Mouse (Mus musculus): Measurements from ENCODE around the gene Galnt11. TPM values are rescaled to one million over a fixed set of nuclear protein-coding genes. Genes with fewer than 3 reads are reported as not detected.

The Galnt11 gene
- polyA plus RNA-seq, 1 experiment from 2014 or later = 37.7 TPM

DNA sequence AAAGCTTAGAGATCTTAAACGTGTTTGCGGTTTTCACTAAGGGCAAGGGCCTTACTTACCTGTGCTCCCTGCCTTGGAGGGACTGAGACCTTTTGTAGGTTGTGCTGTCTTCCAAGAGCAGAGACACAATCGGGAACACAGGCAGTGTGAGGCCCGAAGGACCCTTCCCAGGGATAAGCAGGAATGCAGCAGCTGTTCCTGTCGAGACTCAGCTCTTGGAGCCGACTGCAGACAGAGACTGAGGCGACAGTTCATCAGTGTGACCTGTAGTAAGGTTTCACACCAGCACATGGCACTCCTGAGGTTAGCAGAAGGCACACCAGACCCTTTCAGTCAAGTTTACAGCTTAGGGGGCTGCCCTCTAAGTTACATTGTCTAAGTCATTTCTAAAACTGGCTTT lies 40.6 kb downstream of the Galnt11 start:
- no peak for ATAC-seq (replicated peaks; ENCODE audit: insufficient number of reproducible peaks, low FRiP score, low TSS enrichment)
- H3K27ac ChIP-seq (ENCODE audit: low read depth, low read length) = no peak overlapping the region
- 72% methylated on average over 7 of the region's 7 CpGs for WGBS (ENCODE audit: insufficient replicate concordance)
- H3K36me3 ChIP-seq (ENCODE audit: control insufficient read depth, insufficient read depth, low read length) = peaks cover 10% of the 10 kb centered on the region
- no peaks in the 10 kb centered on the region for H3K9me3 ChIP-seq (replicated peaks; ENCODE audit: control insufficient read depth, low read length)
- no peak overlapping the region for H3K4me2 ChIP-seq
- H3K4me3 ChIP-seq (ENCODE audit: low read depth, low read length) = no peak overlapping the region
- H3K9ac ChIP-seq (ENCODE audit: low read depth, low read length) = 0 out of 2 replicates have a peak overlapping the region, but pooled peaks have one; percentile 28
- no peaks in the 10 kb centered on the region for H3K27me3 ChIP-seq (ENCODE audit: control insufficient read depth, insufficient read depth, low read length)
- H3K4me1 ChIP-seq (ENCODE audit: control insufficient read depth, insufficient read depth, low read length) = no peaks in the 10 kb centered on the region

GRCm38 (mm10) chr5:25268258-25268888 lies 46.7 kb downstream of the Galnt11 start:
- WGBS (ENCODE audit: insufficient replicate concordance) = 92% methylated on average over 4 of the region's 4 CpGs
- H3K36me3 ChIP-seq (ENCODE audit: control insufficient read depth, insufficient read depth, low read length) = peaks cover 12% of the 10 kb centered on the region

GRCm38 (mm10) chr5:25275629-25276028 lies 53.9 kb downstream of the Galnt11 start:
- no peaks in the 10 kb centered on the region for H3K27me3 ChIP-seq (ENCODE audit: control insufficient read depth, insufficient read depth, low read length)
- H3K27ac ChIP-seq (ENCODE audit: low read depth, low read length) = no peak overlapping the region
- no peak for ATAC-seq (replicated peaks; ENCODE audit: insufficient number of reproducible peaks, low FRiP score, low TSS enrichment)
- H3K9ac ChIP-seq (ENCODE audit: low read depth, low read length) = no peak overlapping the region
- H3K4me1 ChIP-seq (ENCODE audit: control insufficient read depth, insufficient read depth, low read length) = no peaks in the 10 kb centered on the region
- peaks cover 21% of the 10 kb centered on the region for H3K36me3 ChIP-seq (ENCODE audit: control insufficient read depth, insufficient read depth, low read length)
- H3K9me3 ChIP-seq (replicated peaks; ENCODE audit: control insufficient read depth, low read length) = no peaks in the 10 kb centered on the region
- no peak overlapping the region for H3K4me3 ChIP-seq (ENCODE audit: low read depth, low read length)
- H3K4me2 ChIP-seq = no peak overlapping the region
- 84% methylated on average over 10 of the region's 10 CpGs for WGBS (ENCODE audit: insufficient replicate concordance)

More at GRCm38 (mm10) chr5:25268258-25268888, 46.7 kb downstream of the Galnt11 start:
- no peak overlapping the region for H3K27ac ChIP-seq (ENCODE audit: low read depth, low read length)
- no peaks in the 10 kb centered on the region for H3K4me1 ChIP-seq (ENCODE audit: control insufficient read depth, insufficient read depth, low read length)
- H3K27me3 ChIP-seq (ENCODE audit: control insufficient read depth, insufficient read depth, low read length) = no peaks in the 10 kb centered on the region
- no peak for ATAC-seq (replicated peaks; ENCODE audit: insufficient number of reproducible peaks, low FRiP score, low TSS enrichment)
- no peak overlapping the region for H3K4me3 ChIP-seq (ENCODE audit: low read depth, low read length)
- H3K9ac ChIP-seq (ENCODE audit: low read depth, low read length) = no peak overlapping the region
- H3K4me2 ChIP-seq = no peak overlapping the region
- no peaks in the 10 kb centered on the region for H3K9me3 ChIP-seq (replicated peaks; ENCODE audit: control insufficient read depth, low read length)

- no peak overlapping the region for H3K27ac ChIP-seq (ENCODE audit: low read depth, low read length)
- no peak for ATAC-seq (replicated peaks; ENCODE audit: insufficient number of reproducible peaks, low FRiP score, low TSS enrichment)
- no peak overlapping the region for H3K9ac ChIP-seq (ENCODE audit: low read depth, low read length)
- no peaks in the 10 kb centered on the region for H3K27me3 ChIP-seq (ENCODE audit: control insufficient read depth, insufficient read depth, low read length)
- no peaks in the 10 kb centered on the region for H3K9me3 ChIP-seq (replicated peaks; ENCODE audit: control insufficient read depth, low read length)
- WGBS (ENCODE audit: insufficient replicate concordance) = 79% methylated on average over 6 of the region's 6 CpGs
- no peaks in the 10 kb centered on the region for H3K4me1 ChIP-seq (ENCODE audit: control insufficient read depth, insufficient read depth, low read length)
- no peak overlapping the region for H3K4me3 ChIP-seq (ENCODE audit: low read depth, low read length)
- peaks cover 25% of the 10 kb centered on the region for H3K36me3 ChIP-seq (ENCODE audit: control insufficient read depth, insufficient read depth, low read length)
- H3K4me2 ChIP-seq = no peak overlapping the region
Measured at GRCm38 (mm10) chr5:25276365-25276764, 54.7 kb downstream of the Galnt11 start.

DNA sequence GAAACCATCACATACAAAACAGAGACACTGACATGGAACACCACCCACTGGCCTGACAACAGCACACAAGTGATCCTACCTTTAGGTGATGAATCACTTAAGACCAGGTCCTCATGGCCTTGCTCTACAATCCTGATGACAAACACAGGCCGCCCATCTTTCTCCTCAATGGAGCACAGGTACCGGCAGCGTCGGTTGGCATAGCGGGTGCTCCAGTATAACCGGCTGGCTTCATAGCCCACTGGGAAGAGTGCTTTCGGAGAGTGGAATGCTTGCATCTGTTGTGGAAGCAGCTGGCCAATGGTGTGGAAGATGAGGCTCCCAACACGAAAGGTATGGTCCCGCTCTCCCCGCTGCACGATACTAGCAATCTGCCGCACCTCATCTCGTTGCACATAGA lies 62.3 kb downstream of the Galnt11 start:
- Histone ChIP-seq H3K36me3 (ENCODE audit: control insufficient read depth, insufficient read depth, low read length) (peaks cover 23% of the 10 kb centered on the region), H3K9ac (ENCODE audit: low read depth, low read length) (no peak overlapping the region), H3K4me3 (ENCODE audit: low read depth, low read length) (no peak overlapping the region), H3K4me1 (ENCODE audit: control insufficient read depth, insufficient read depth, low read length) (no peaks in the 10 kb centered on the region), H3K9me3 (replicated peaks; ENCODE audit: control insufficient read depth, low read length) (no peaks in the 10 kb centered on the region), H3K4me2 (no peak overlapping the region), H3K27ac (ENCODE audit: low read depth, low read length) (no peak overlapping the region), H3K27me3 (ENCODE audit: control insufficient read depth, insufficient read depth, low read length) (no peaks in the 10 kb centered on the region)
- no peak for ATAC-seq (replicated peaks; ENCODE audit: insufficient number of reproducible peaks, low FRiP score, low TSS enrichment)
- 95% methylated on average over 13 of the region's 13 CpGs for whole genome bisulfite sequencing (ENCODE audit: insufficient replicate concordance)

DNA sequence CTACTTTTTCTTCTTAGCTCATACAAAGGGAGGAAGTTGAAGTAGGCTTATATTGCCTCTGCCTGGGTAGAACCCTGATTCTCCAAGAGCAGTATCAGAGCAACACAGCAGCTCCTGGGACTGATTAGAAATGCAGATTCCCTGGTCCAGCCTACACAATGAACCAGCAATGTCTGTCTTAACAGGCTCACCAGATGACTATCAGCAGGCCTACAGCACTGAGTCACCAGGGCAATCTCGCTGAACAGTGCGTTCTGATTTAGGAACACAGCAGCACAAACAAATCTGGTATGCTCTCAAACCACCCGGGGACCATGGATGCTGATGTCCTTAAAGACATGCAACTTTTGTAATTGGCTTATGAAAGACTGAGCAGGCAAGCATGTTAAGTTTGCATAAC lies 75.1 kb downstream of the Galnt11 start:
- no peak overlapping the region for H3K9ac ChIP-seq (ENCODE audit: low read depth, low read length)
- H3K4me1 ChIP-seq (ENCODE audit: control insufficient read depth, insufficient read depth, low read length) = no peaks in the 10 kb centered on the region
- 54% methylated on average over 3 of the region's 3 CpGs for WGBS (ENCODE audit: insufficient replicate concordance)
- no peak overlapping the region for H3K4me2 ChIP-seq
- H3K9me3 ChIP-seq (replicated peaks; ENCODE audit: control insufficient read depth, low read length) = no peaks in the 10 kb centered on the region
- no peaks in the 10 kb centered on the region for H3K27me3 ChIP-seq (ENCODE audit: control insufficient read depth, insufficient read depth, low read length)
- no peak overlapping the region for H3K4me3 ChIP-seq (ENCODE audit: low read depth, low read length)
- peaks cover 9% of the 10 kb centered on the region for H3K36me3 ChIP-seq (ENCODE audit: control insufficient read depth, insufficient read depth, low read length)
- H3K27ac ChIP-seq (ENCODE audit: low read depth, low read length) = no peak overlapping the region
- ATAC-seq (replicated peaks; ENCODE audit: insufficient number of reproducible peaks, low FRiP score, low TSS enrichment) = no peak

- no peak for ATAC-seq (replicated peaks; ENCODE audit: insufficient number of reproducible peaks, low FRiP score, low TSS enrichment)
- Histone ChIP-seq H3K4me1 (ENCODE audit: control insufficient read depth, insufficient read depth, low read length) (no peaks in the 10 kb centered on the region), H3K36me3 (ENCODE audit: control insufficient read depth, insufficient read depth, low read length) (peaks cover 30% of the 10 kb centered on the region), H3K4me3 (ENCODE audit: low read depth, low read length) (no peak overlapping the region), H3K27me3 (ENCODE audit: control insufficient read depth, insufficient read depth, low read length) (no peaks in the 10 kb centered on the region), H3K4me2 (no peak overlapping the region), H3K27ac (ENCODE audit: low read depth, low read length) (no peak overlapping the region), H3K9ac (ENCODE audit: low read depth, low read length) (no peak overlapping the region), H3K9me3 (replicated peaks; ENCODE audit: control insufficient read depth, low read length) (no peaks in the 10 kb centered on the region)
- 92% methylated on average over 2 of the region's 2 CpGs for WGBS (ENCODE audit: insufficient replicate concordance)
Measured at GRCm38 (mm10) chr5:25310226-25310625, 88.5 kb downstream of the Galnt11 start.

GRCm38 (mm10) chr5:25313881-25314280 lies 92.2 kb downstream of the Galnt11 start:
- H3K27me3 ChIP-seq (ENCODE audit: control insufficient read depth, insufficient read depth, low read length) = no peaks in the 10 kb centered on the region
- ATAC-seq (replicated peaks; ENCODE audit: insufficient number of reproducible peaks, low FRiP score, low TSS enrichment) = no peak
- no peaks in the 10 kb centered on the region for H3K4me1 ChIP-seq (ENCODE audit: control insufficient read depth, insufficient read depth, low read length)
- H3K27ac ChIP-seq (ENCODE audit: low read depth, low read length) = no peak overlapping the region
- H3K9me3 ChIP-seq (replicated peaks; ENCODE audit: control insufficient read depth, low read length) = no peaks in the 10 kb centered on the region
- peaks cover 34% of the 10 kb centered on the region for H3K36me3 ChIP-seq (ENCODE audit: control insufficient read depth, insufficient read depth, low read length)
- no peak overlapping the region for H3K4me2 ChIP-seq
- H3K4me3 ChIP-seq (ENCODE audit: low read depth, low read length) = no peak overlapping the region
- 85% methylated on average over 6 of the region's 6 CpGs for WGBS (ENCODE audit: insufficient replicate concordance)
- no peak overlapping the region for H3K9ac ChIP-seq (ENCODE audit: low read depth, low read length)
